Mouse (Mus musculus): ENCODE data around the gene Acss2. TPM values are rescaled to one million over a fixed set of nuclear protein-coding genes. Genes with fewer than 3 reads are reported as not detected.
A peak's percentile ranks its signal among the peaks of the same experiment; 100 is the strongest.

Acss2 gene
- polyA plus RNA-seq, 1 experiment from 2014 or later = 17.5 TPM

GRCm38 (mm10) chr2:155582384-155582995 lies 64.7 kb downstream of the Acss2 start:
- WGBS = 81% methylated on average over 4 of the region's 4 CpGs
- no peak for ATAC-seq

GRCm38 (mm10) chr2:155582996-155583395 lies 65.2 kb downstream of the Acss2 start:
- Histone ChIP-seq H3K4me1 (ENCODE audit: control insufficient read depth, insufficient read depth, low read length) (no peaks in the 10 kb centered on the region), H3K4me3 (ENCODE audit: low read depth, low read length) (no peak overlapping the region), H3K36me3 (ENCODE audit: control insufficient read depth, insufficient read depth, low read length) (no peaks in the 10 kb centered on the region), H3K27ac (ENCODE audit: low read depth, low read length) (no peak overlapping the region), H3K4me2 (ENCODE audit: low read length) (no peak overlapping the region), H3K9ac (ENCODE audit: low read length) (no peak overlapping the region), H3K9me3 (replicated peaks; ENCODE audit: control insufficient read depth, low read length) (no peaks in the 10 kb centered on the region), H3K27me3 (replicated peaks; ENCODE audit: control insufficient read depth, insufficient read depth, low read length) (no peaks in the 10 kb centered on the region)
- ATAC-seq (no peak), DNase-seq (ENCODE audit: low spot score) (no peak)
- WGBS = 87% methylated on average over 5 of the region's 5 CpGs

More at GRCm38 (mm10) chr2:155582384-155582995, 64.7 kb downstream of the Acss2 start:
- no peak overlapping the region for H3K27ac ChIP-seq (ENCODE audit: low read depth, low read length)
- H3K4me2 ChIP-seq (ENCODE audit: low read length) = no peak overlapping the region
- DNase-seq (ENCODE audit: low spot score) = no peak
- H3K4me3 ChIP-seq (ENCODE audit: low read depth, low read length) = no peak overlapping the region
- H3K36me3 ChIP-seq (ENCODE audit: control insufficient read depth, insufficient read depth, low read length) = no peaks in the 10 kb centered on the region
- no peaks in the 10 kb centered on the region for H3K9me3 ChIP-seq (replicated peaks; ENCODE audit: control insufficient read depth, low read length)
- H3K4me1 ChIP-seq (ENCODE audit: control insufficient read depth, insufficient read depth, low read length) = no peaks in the 10 kb centered on the region
- H3K9ac ChIP-seq (ENCODE audit: low read length) = no peak overlapping the region
- no peaks in the 10 kb centered on the region for H3K27me3 ChIP-seq (replicated peaks; ENCODE audit: control insufficient read depth, insufficient read depth, low read length)

GRCm38 (mm10) chr2:155583927-155584530 lies 66.3 kb downstream of the Acss2 start:
- DNase-seq (ENCODE audit: low spot score) (peak; percentile 70), ATAC-seq (peak; percentile 37)
- Histone ChIP-seq H3K4me1 (ENCODE audit: control insufficient read depth, insufficient read depth, low read length) (no peaks in the 10 kb centered on the region), H3K9ac (ENCODE audit: low read length) (no peak overlapping the region), H3K4me2 (ENCODE audit: low read length) (no peak overlapping the region), H3K27ac (ENCODE audit: low read depth, low read length) (no peak overlapping the region), H3K36me3 (ENCODE audit: control insufficient read depth, insufficient read depth, low read length) (no peaks in the 10 kb centered on the region), H3K4me3 (ENCODE audit: low read depth, low read length) (no peak overlapping the region), H3K27me3 (replicated peaks; ENCODE audit: control insufficient read depth, insufficient read depth, low read length) (no peaks in the 10 kb centered on the region), H3K9me3 (replicated peaks; ENCODE audit: control insufficient read depth, low read length) (no peaks in the 10 kb centered on the region)
- WGBS = 42% methylated on average over 5 of the region's 5 CpGs

GRCm38 (mm10) chr2:155585082-155585481 lies 67.3 kb downstream of the Acss2 start:
- WGBS = 57% methylated on average over 9 of the region's 9 CpGs

GRCm38 (mm10) chr2:155585486-155585885 lies 67.7 kb downstream of the Acss2 start:
- ATAC-seq (no peak), DNase-seq (ENCODE audit: low spot score) (no peak)
- Histone ChIP-seq H3K36me3 (ENCODE audit: control insufficient read depth, insufficient read depth, low read length) (no peaks in the 10 kb centered on the region), H3K4me1 (ENCODE audit: control insufficient read depth, insufficient read depth, low read length) (no peaks in the 10 kb centered on the region), H3K4me2 (ENCODE audit: low read length) (no peak overlapping the region), H3K9me3 (replicated peaks; ENCODE audit: control insufficient read depth, low read length) (no peaks in the 10 kb centered on the region), H3K27ac (ENCODE audit: low read depth, low read length) (no peak overlapping the region), H3K27me3 (replicated peaks; ENCODE audit: control insufficient read depth, insufficient read depth, low read length) (no peaks in the 10 kb centered on the region), H3K9ac (ENCODE audit: low read length) (no peak overlapping the region), H3K4me3 (ENCODE audit: low read depth, low read length) (no peak overlapping the region)
- WGBS = 31% methylated on average over 10 of the region's 10 CpGs

More at GRCm38 (mm10) chr2:155585082-155585481, 67.3 kb downstream of the Acss2 start:
- Histone ChIP-seq H3K27ac (ENCODE audit: low read depth, low read length) (no peak overlapping the region), H3K4me2 (ENCODE audit: low read length) (no peak overlapping the region), H3K4me3 (ENCODE audit: low read depth, low read length) (no peak overlapping the region), H3K4me1 (ENCODE audit: control insufficient read depth, insufficient read depth, low read length) (no peaks in the 10 kb centered on the region), H3K36me3 (ENCODE audit: control insufficient read depth, insufficient read depth, low read length) (no peaks in the 10 kb centered on the region), H3K9ac (ENCODE audit: low read length) (no peak overlapping the region), H3K27me3 (replicated peaks; ENCODE audit: control insufficient read depth, insufficient read depth, low read length) (no peaks in the 10 kb centered on the region), H3K9me3 (replicated peaks; ENCODE audit: control insufficient read depth, low read length) (no peaks in the 10 kb centered on the region)
- DNase-seq (ENCODE audit: low spot score) (no peak), ATAC-seq (no peak)

GRCm38 (mm10) chr2:155588136-155588535 lies 70.4 kb downstream of the Acss2 start:
- 85% methylated on average over 3 of the region's 3 CpGs for WGBS
- DNase-seq (ENCODE audit: low spot score) = no peak
- Histone ChIP-seq H3K27ac (ENCODE audit: low read depth, low read length) (no peak overlapping the region), H3K9me3 (replicated peaks; ENCODE audit: control insufficient read depth, low read length) (no peaks in the 10 kb centered on the region), H3K4me2 (ENCODE audit: low read length) (no peak overlapping the region), H3K4me1 (ENCODE audit: control insufficient read depth, insufficient read depth, low read length) (peaks cover 3% of the 10 kb centered on the region; the same call in 1 of the 2 replicates), H3K9ac (ENCODE audit: low read length) (no peak overlapping the region), H3K27me3 (replicated peaks; ENCODE audit: control insufficient read depth, insufficient read depth, low read length) (no peaks in the 10 kb centered on the region), H3K36me3 (ENCODE audit: control insufficient read depth, insufficient read depth, low read length) (no peaks in the 10 kb centered on the region), H3K4me3 (ENCODE audit: low read depth, low read length) (no peak overlapping the region)
- no peak for ATAC-seq

GRCm38 (mm10) chr2:155589521-155589920 lies 71.8 kb downstream of the Acss2 start:
- Histone ChIP-seq H3K36me3 (ENCODE audit: control insufficient read depth, insufficient read depth, low read length) (no peaks in the 10 kb centered on the region), H3K9me3 (replicated peaks; ENCODE audit: control insufficient read depth, low read length) (no peaks in the 10 kb centered on the region), H3K27ac (ENCODE audit: low read depth, low read length) (no peak overlapping the region), H3K4me2 (ENCODE audit: low read length) (no peak overlapping the region), H3K4me1 (ENCODE audit: control insufficient read depth, insufficient read depth, low read length) (peaks cover 3% of the 10 kb centered on the region; the same call in 1 of the 2 replicates), H3K27me3 (replicated peaks; ENCODE audit: control insufficient read depth, insufficient read depth, low read length) (no peaks in the 10 kb centered on the region), H3K9ac (ENCODE audit: low read length) (no peak overlapping the region), H3K4me3 (ENCODE audit: low read depth, low read length) (no peak overlapping the region)
- WGBS = 81% methylated on average over 6 of the region's 6 CpGs
- DNase-seq (ENCODE audit: low spot score) (no peak), ATAC-seq (no peak)

GRCm38 (mm10) chr2:155590876-155591275 lies 73.1 kb downstream of the Acss2 start:
- Histone ChIP-seq H3K36me3 (ENCODE audit: control insufficient read depth, insufficient read depth, low read length) (no peaks in the 10 kb centered on the region), H3K27ac (ENCODE audit: low read depth, low read length) (no peak overlapping the region), H3K9me3 (replicated peaks; ENCODE audit: control insufficient read depth, low read length) (no peaks in the 10 kb centered on the region), H3K4me1 (ENCODE audit: control insufficient read depth, insufficient read depth, low read length) (peaks cover 3% of the 10 kb centered on the region; the same call in 1 of the 2 replicates), H3K4me3 (ENCODE audit: low read depth, low read length) (no peak overlapping the region), H3K4me2 (ENCODE audit: low read length) (no peak overlapping the region), H3K27me3 (replicated peaks; ENCODE audit: control insufficient read depth, insufficient read depth, low read length) (no peaks in the 10 kb centered on the region), H3K9ac (ENCODE audit: low read length) (peak overlapping the region; percentile 74; the same call in 1 of the 2 replicates)
- no peak for DNase-seq (ENCODE audit: low spot score)
- WGBS = 85% methylated on average over 2 of the region's 2 CpGs
- no peak for ATAC-seq

GRCm38 (mm10) chr2:155591676-155592075 lies 73.9 kb downstream of the Acss2 start:
- H3K27me3 ChIP-seq (replicated peaks; ENCODE audit: control insufficient read depth, insufficient read depth, low read length) = no peaks in the 10 kb centered on the region
- H3K4me3 ChIP-seq (ENCODE audit: low read depth, low read length) = peak overlapping the region; percentile 54
- H3K36me3 ChIP-seq (ENCODE audit: control insufficient read depth, insufficient read depth, low read length) = no peaks in the 10 kb centered on the region
- H3K9me3 ChIP-seq (replicated peaks; ENCODE audit: control insufficient read depth, low read length) = no peaks in the 10 kb centered on the region
- ATAC-seq = no peak
- H3K4me2 ChIP-seq (ENCODE audit: low read length) = peak overlapping the region; percentile 80
- 0 out of 2 replicates have a peak overlapping the region, but pooled peaks have one; percentile 58 for H3K27ac ChIP-seq (ENCODE audit: low read depth, low read length)
- peak; percentile 6 for DNase-seq (ENCODE audit: low spot score)
- H3K4me1 ChIP-seq (ENCODE audit: control insufficient read depth, insufficient read depth, low read length) = peaks cover 3% of the 10 kb centered on the region; the same call in 1 of the 2 replicates
- peak overlapping the region; percentile 74 for H3K9ac ChIP-seq (ENCODE audit: low read length)
- 4% methylated on average over 6 of the region's 6 CpGs for WGBS

All from forebrain, embryonic 14.5 days (tissue).